Mouse (Mus musculus) spleen, adult 2 months (tissue): ENCODE data around the gene Hist1h2bb. TPM values are rescaled to one million over a fixed set of nuclear protein-coding genes. Genes with fewer than 3 reads are reported as not detected.
A peak's percentile ranks its signal among the peaks of the same experiment; 100 is the strongest.

Experiments
- DNase-seq, 2 experiments: peaks; one replicate each; pipeline versions ENCODE4 v3.0.0 to v3.0.0-alpha.2; 2012 to 2021; ENCODE audit warnings: low spot score in 2 of 2, low read depth in 1 of 2
- H3K27ac ChIP-seq: fragments of 200-500 bp; 2 replicates; pipeline ENCODE4 v1.5.1; 2012; ENCODE audit warnings: low read length, inconsistent platforms; ENCODE audit not compliant: insufficient read depth
- H3K27me3 ChIP-seq: fragments of 200-500 bp; 2 replicates; pipeline ENCODE4 v1.6.1; 2012; ENCODE audit warnings: mild to moderate bottlenecking, moderate library complexity, low read length, inconsistent platforms; ENCODE audit not compliant: control insufficient read depth, insufficient read depth
- H3K36me3 ChIP-seq: fragments of 200-500 bp; 2 replicates; pipeline ENCODE4 v1.6.1; 2012; ENCODE audit warnings: mild to moderate bottlenecking, low read length, inconsistent platforms; ENCODE audit not compliant: control insufficient read depth, insufficient read depth
- H3K4me1 ChIP-seq: fragments of 200-500 bp; 2 replicates; pipeline ENCODE4 v1.6.1; 2011; ENCODE audit warnings: inconsistent platforms; ENCODE audit not compliant: control insufficient read depth, insufficient read depth, insufficient read length
- H3K4me3 ChIP-seq: fragments of 200-500 bp; 2 replicates; pipeline ENCODE4 v1.5.1; 2011; ENCODE audit warnings: mild to moderate bottlenecking, inconsistent platforms; ENCODE audit not compliant: insufficient read depth, insufficient read length; ENCODE audit errors: extremely low read depth
- CTCF ChIP-seq: fragments of 200-500 bp; IDR thresholded peaks from 2 replicates; pipeline ENCODE4 v1.5.1; 2011; ENCODE audit warnings: mild to moderate bottlenecking, inconsistent platforms; ENCODE audit not compliant: insufficient read depth, insufficient read length, insufficient replicate concordance; ENCODE audit errors: extremely low read depth
- POLR2A ChIP-seq: fragments of 200-500 bp; IDR thresholded peaks from 2 replicates; pipeline ENCODE4 v1.6.1; 2011; ENCODE audit warnings: low read depth, low read length, inconsistent platforms
- WGBS: fragments of 180-500 bp; shearing (Covaris S2); methylation state at CpG from one replicate; pipeline ENCODE4 v1.1.7; 2018; 5-methylcytosine and 5-hydroxymethylcytosine counted together
- polyA plus RNA-seq: library from polyadenylated mRNA; depleted of rRNA; stranded (reverse); fragments of >200 nt; gene quantifications from 2 replicates; pipeline ENCODE4 v1.2.3, GENCODE M21; 2012

The Hist1h2bb gene
- polyA plus RNA-seq, 1 experiment, result 23.7 TPM

GRCm38 (mm10) chr13:23738677-23739068, 7.9 kb upstream of the Hist1h2bb start, which contains the start of gene Hist1h1c:
TSS of gene Hist1h1c (plus strand) at chr13:23738808.
- peak; percentile 89 to 90 for DNase-seq
- H3K4me1 ChIP-seq, result no peaks in the 10 kb centered on the region
- under 1% methylated on average over 37 of the region's 38 CpGs for WGBS

GRCm38 (mm10) chr13:23739069-23739921, 7.2 kb upstream of the Hist1h2bb start:
- no peaks in the 10 kb centered on the region for H3K4me1 ChIP-seq
- under 1% methylated on average over 39 of the region's 39 CpGs for WGBS
- H3K27me3 ChIP-seq, result no peaks in the 10 kb centered on the region
- no peaks in the 10 kb centered on the region; the same call in 1 of the 2 replicates for H3K36me3 ChIP-seq
- H3K27ac ChIP-seq, result peak overlapping the region; percentile 98
- TF ChIP-seq CTCF (no peak), POLR2A (peak; percentile 89)
- H3K4me3 ChIP-seq, result peak overlapping the region; percentile 67
- peak; percentile 90 to 91 for DNase-seq

More at GRCm38 (mm10) chr13:23738677-23739068, 7.9 kb upstream of the Hist1h2bb start, which contains the start of gene Hist1h1c:
- Histone ChIP-seq H3K4me3 (peak within 1 kb of the TSS; percentile 67), H3K27ac (peak within 1 kb of the TSS; percentile 98), H3K27me3 (no peaks in the 10 kb centered on the region), H3K36me3 (no peaks in the 10 kb centered on the region; the same call in 1 of the 2 replicates)
- TF ChIP-seq POLR2A (peak; percentile 99), CTCF (no peak)

GRCm38 (mm10) chr13:23739922-23740252, 6.6 kb upstream of the Hist1h2bb start:
- H3K27ac ChIP-seq, result peak overlapping the region; percentile 98
- no peaks in the 10 kb centered on the region; the same call in 1 of the 2 replicates for H3K36me3 ChIP-seq
- peak overlapping the region; percentile 67 for H3K4me3 ChIP-seq
- DNase-seq, result peak in 1 of 2 experiments; percentile 88
- under 1% methylated on average over 14 of the region's 14 CpGs for WGBS
- H3K4me1 ChIP-seq, result no peaks in the 10 kb centered on the region; the same call in 1 of the 2 replicates
- H3K27me3 ChIP-seq, result no peaks in the 10 kb centered on the region
- TF ChIP-seq POLR2A (peak; percentile 33), CTCF (no peak)

- TF ChIP-seq CTCF (no peak), POLR2A (no peak)
- Histone ChIP-seq H3K4me1 (no peaks in the 10 kb centered on the region; the same call in 1 of the 2 replicates), H3K27ac (peak overlapping the region; percentile 98), H3K36me3 (no peaks in the 10 kb centered on the region; the same call in 1 of the 2 replicates), H3K27me3 (no peaks in the 10 kb centered on the region), H3K4me3 (peak overlapping the region; percentile 67)
- WGBS, result 28% methylated on average over 13 of the region's 13 CpGs
- DNase-seq, result no peak
These were observed 6.2 kb upstream of the Hist1h2bb start for GRCm38 (mm10) chr13:23740256-23740840.

GRCm38 (mm10) chr13:23740910-23741309, 5.6 kb upstream of the Hist1h2bb start:
- WGBS, result 64% methylated on average over 5 of the region's 5 CpGs
- Histone ChIP-seq H3K4me3 (no peak overlapping the region; the same call in 1 of the 2 replicates), H3K36me3 (no peaks in the 10 kb centered on the region; the same call in 1 of the 2 replicates), H3K27ac (no peak overlapping the region), H3K4me1 (no peaks in the 10 kb centered on the region; the same call in 1 of the 2 replicates), H3K27me3 (no peaks in the 10 kb centered on the region)
- no peak for TF ChIP-seq CTCF
- no peak for TF ChIP-seq POLR2A
- DNase-seq, result no peak

- no peak for TF ChIP-seq CTCF
- TF ChIP-seq POLR2A, result no peak
- no peak overlapping the region for H3K27ac ChIP-seq
These were observed 4.5 kb upstream of the Hist1h2bb start for GRCm38 (mm10) chr13:23742007-23742406.

More at GRCm38 (mm10) chr13:23742007-23742406, 4.5 kb upstream of the Hist1h2bb start:
- Histone ChIP-seq H3K27me3 (no peaks in the 10 kb centered on the region), H3K4me3 (no peak overlapping the region), H3K36me3 (no peaks in the 10 kb centered on the region; the same call in 1 of the 2 replicates), H3K4me1 (no peaks in the 10 kb centered on the region; the same call in 1 of the 2 replicates)
- no peak for DNase-seq
